Mouse (Mus musculus): ENCODE measurements at regions not wholly inside any gene's neighbourhood (a gene's known extent, or its start where the extent isn't known, plus 50 kb on each side); places are given as distances from the start of the nearest gene placed in this dataset.

- no peak for DNase-seq
Measured at GRCm38 (mm10) chr1:69470614-69471250, 216.3 kb downstream of the Ikzf2 start.

GRCm38 (mm10) chr1:69469158-69469901, 217.7 kb downstream of the Ikzf2 start:
- DNase-seq = no peak

GRCm38 (mm10) chr1:69466534-69467275, 220.3 kb downstream of the Ikzf2 start:
- DNase-seq = no peak

- no peak for DNase-seq
Measured at GRCm38 (mm10) chr1:69461191-69461590, 225.9 kb downstream of the Ikzf2 start.

- no peak for DNase-seq
Measured at GRCm38 (mm10) chr1:69459899-69460298, 227.1 kb downstream of the Ikzf2 start.

- no peak for DNase-seq
Measured at GRCm38 (mm10) chr1:69457471-69457870, 229.6 kb downstream of the Ikzf2 start.

- DNase-seq = no peak
Measured at GRCm38 (mm10) chr1:69453991-69454390, 233.1 kb downstream of the Ikzf2 start.

- DNase-seq = no peak
Measured at GRCm38 (mm10) chr1:69452910-69453309, 234.1 kb downstream of the Ikzf2 start.

- no peak for DNase-seq
Measured at GRCm38 (mm10) chr1:69450455-69450854, 236.6 kb downstream of the Ikzf2 start.

GRCm38 (mm10) chr1:69447276-69447675, 239.8 kb downstream of the Ikzf2 start:
- DNase-seq = no peak

GRCm38 (mm10) chr1:69444722-69445121, 242.3 kb downstream of the Ikzf2 start:
- DNase-seq = no peak

- no peak for DNase-seq
Measured at GRCm38 (mm10) chr1:69443466-69443865, 243.6 kb downstream of the Ikzf2 start.

- no peak for DNase-seq
Measured at GRCm38 (mm10) chr1:69440564-69441334, 246.3 kb downstream of the Ikzf2 start.

GRCm38 (mm10) chr1:69437042-69437441, 250.0 kb downstream of the Ikzf2 start:
- peak; percentile 10 for DNase-seq

- no peak for DNase-seq
Measured at GRCm38 (mm10) chr1:69433655-69434357, 253.2 kb downstream of the Ikzf2 start.

- no peak for DNase-seq
Measured at GRCm38 (mm10) chr1:69430683-69431407, 256.2 kb downstream of the Ikzf2 start.

- no peak for DNase-seq
Measured at GRCm38 (mm10) chr1:69429632-69430031, 257.4 kb downstream of the Ikzf2 start.

GRCm38 (mm10) chr1:69397676-69398075, 289.4 kb downstream of the Ikzf2 start:
- no peak for DNase-seq

GRCm38 (mm10) chr1:69382374-69382773, 274.5 kb upstream of the Erbb4 start:
- no peak for DNase-seq

- DNase-seq = no peak
Measured at GRCm38 (mm10) chr1:69379741-69380140, 271.9 kb upstream of the Erbb4 start.

GRCm38 (mm10) chr1:69376923-69377706, 269.3 kb upstream of the Erbb4 start:
- no peak for DNase-seq
